In genomic region chr5:139257818-139258217, GRCm38 (mm10) we compare ENCODE assay signal across 19 mouse cellular contexts. TPM values are rescaled to one million over a fixed set of nuclear protein-coding genes. Genes with fewer than 3 reads are reported as not detected.
A peak's percentile ranks its signal among the peaks of the same experiment; 100 is the strongest.
DNase-seq lines count a peak whose midpoint lies in the region; ATAC-seq lines count a peak whose summit lies in the region.
"Had no signal": no experiment of that assay in that cellular context is flagged by ENCODE, and none has a peak within 500 bp of the region (broad histone marks: within the 10 kb centered on the region; RNA-seq: fewer than 3 reads in every experiment).

No protein-coding gene starts in this region.

- H3K4me3 ChIP-seq in heart, embryonic 10.5 days, result no peak overlapping the region
- H3K4me3 ChIP-seq in hindbrain, embryonic 13.5 days, result no peak overlapping the region
- H3K4me3 ChIP-seq in hindbrain, embryonic 14.5 days (replicated peaks; ENCODE audit: low read length), result no peak overlapping the region
- no peak overlapping the region for H3K4me3 ChIP-seq in hindbrain, embryonic 11.5 days (ENCODE audit: low read depth, low read length)
- H3K4me3 ChIP-seq: embryonic facial prominence, embryonic 13.5 days; hindbrain, embryonic 10.5 days; neural tube, embryonic 12.5 days; stomach, embryonic 15.5 days had no signal

- WGBS in heart, embryonic 10.5 days, result 52% methylated on average over 4 of the region's 4 CpGs
- 70% methylated on average over 4 of the region's 4 CpGs for WGBS in hindbrain, embryonic 13.5 days
- WGBS in hindbrain, embryonic 14.5 days, result 68% methylated on average over 4 of the region's 4 CpGs
- 84% methylated on average over 4 of the region's 4 CpGs for WGBS in hindbrain, embryonic 11.5 days

- H3K27me3 ChIP-seq in heart, embryonic 10.5 days (ENCODE audit: insufficient read depth, poor library complexity, severe bottlenecking), result no peaks in the 10 kb centered on the region
- H3K27me3 ChIP-seq in hindbrain, embryonic 13.5 days, result no peaks in the 10 kb centered on the region
- H3K27me3 ChIP-seq in hindbrain, embryonic 14.5 days (ENCODE audit: control insufficient read depth, insufficient read depth, low read length), result no peaks in the 10 kb centered on the region
- H3K27me3 ChIP-seq in hindbrain, embryonic 11.5 days (ENCODE audit: control insufficient read depth, insufficient read depth, low read length), result no peaks in the 10 kb centered on the region
- H3K27me3 ChIP-seq: embryonic facial prominence, embryonic 13.5 days; neural tube, embryonic 12.5 days; stomach, embryonic 15.5 days had no signal

- intact Hi-C loops in heart, postnatal 25 days (cut with DNase I), result no loop called here

- ATAC-seq in hindbrain, embryonic 13.5 days (ENCODE audit: low FRiP score), result no peak
- ATAC-seq in hindbrain, embryonic 14.5 days (ENCODE audit: low FRiP score), result no peak
- no peak for ATAC-seq in hindbrain, embryonic 11.5 days (ENCODE audit: low FRiP score)

- no peak overlapping the region for H3K4me2 ChIP-seq in hindbrain, embryonic 13.5 days
- H3K4me2 ChIP-seq in hindbrain, embryonic 14.5 days (replicated peaks), result no peak overlapping the region
- H3K4me2 ChIP-seq in hindbrain, embryonic 11.5 days (replicated peaks; ENCODE audit: low read depth, low read length), result no peak overlapping the region
- H3K4me2 ChIP-seq: embryonic facial prominence, embryonic 13.5 days; neural tube, embryonic 12.5 days; stomach, embryonic 15.5 days had no signal

- peaks cover 53% of the 10 kb centered on the region for H3K36me3 ChIP-seq in heart, embryonic 10.5 days
- peaks cover 30% of the 10 kb centered on the region for H3K36me3 ChIP-seq in hindbrain, embryonic 13.5 days
- H3K36me3 ChIP-seq in hindbrain, embryonic 14.5 days (replicated peaks; ENCODE audit: control insufficient read depth, insufficient read depth), result peaks cover 33% of the 10 kb centered on the region
- H3K36me3 ChIP-seq in hindbrain, embryonic 11.5 days (ENCODE audit: control insufficient read depth, insufficient read depth, low read length), result no peaks in the 10 kb centered on the region; the same call in 1 of the 2 replicates

- DNase-seq in heart, embryonic 10.5 days (ENCODE audit: low spot score), result no peak
- no peak for DNase-seq in heart, postnatal 25 days (ENCODE audit: low spot score)
- DNase-seq in hindbrain, embryonic 14.5 days (ENCODE audit: low spot score), result no peak
- peak; percentile 35 for DNase-seq in ovary, adult 18-20 months (ENCODE audit: low spot score)
- DNase-seq in ovary, postnatal 14 days (ENCODE audit: low spot score), result no peak
- peak; percentile 70 for DNase-seq in testis, postnatal 14 days (ENCODE audit: low spot score)
- DNase-seq in hindbrain, embryonic 11.5 days (ENCODE audit: low spot score), result no peak
- DNase-seq: B cell, adult 2 months; cerebellum, adult 9-11 months; gastrocnemius, postnatal 14 days; liver; lung, adult 2 months; right cerebral cortex, postnatal 14 days; thymus, postnatal 14 days had no signal

- no peak overlapping the region for H3K9ac ChIP-seq in hindbrain, embryonic 13.5 days
- no peak overlapping the region for H3K9ac ChIP-seq in hindbrain, embryonic 14.5 days
- H3K9ac ChIP-seq in hindbrain, embryonic 11.5 days (ENCODE audit: low read depth, low read length), result no peak overlapping the region
- H3K9ac ChIP-seq: embryonic facial prominence, embryonic 13.5 days; neural tube, embryonic 12.5 days; stomach, embryonic 15.5 days had no signal

- H3K4me1 ChIP-seq in heart, embryonic 10.5 days, result peaks cover 63% of the 10 kb centered on the region
- H3K4me1 ChIP-seq in hindbrain, embryonic 13.5 days (replicated peaks), result peaks cover 43% of the 10 kb centered on the region
- peaks cover 17% of the 10 kb centered on the region for H3K4me1 ChIP-seq in hindbrain, embryonic 14.5 days (replicated peaks; ENCODE audit: control insufficient read depth, insufficient read depth, low read length)
- H3K4me1 ChIP-seq in hindbrain, embryonic 11.5 days (replicated peaks; ENCODE audit: control insufficient read depth, insufficient read depth, low read length), result peaks cover 3% of the 10 kb centered on the region; the same call in 1 of the 2 replicates

- H3K9me3 ChIP-seq in heart, embryonic 10.5 days, result no peaks in the 10 kb centered on the region
- H3K9me3 ChIP-seq in hindbrain, embryonic 13.5 days, result no peaks in the 10 kb centered on the region
- no peaks in the 10 kb centered on the region for H3K9me3 ChIP-seq in hindbrain, embryonic 14.5 days (ENCODE audit: control insufficient read depth, low read length)
- no peaks in the 10 kb centered on the region for H3K9me3 ChIP-seq in hindbrain, embryonic 11.5 days (ENCODE audit: control insufficient read depth, low read length)
- H3K9me3 ChIP-seq: embryonic facial prominence, embryonic 13.5 days; hindbrain, embryonic 10.5 days; neural tube, embryonic 12.5 days; stomach, embryonic 15.5 days had no signal

- peak overlapping the region; percentile 76; the same call in 1 of the 2 replicates for H3K27ac ChIP-seq in heart, embryonic 10.5 days
- H3K27ac ChIP-seq in hindbrain, embryonic 13.5 days, result 0 out of 2 replicates have a peak overlapping the region, but pooled peaks have one; percentile 12
- H3K27ac ChIP-seq in hindbrain, embryonic 14.5 days, result no peak overlapping the region
- H3K27ac ChIP-seq in hindbrain, embryonic 11.5 days (ENCODE audit: low read depth, low read length), result no peak overlapping the region
- H3K27ac ChIP-seq: embryonic facial prominence, embryonic 13.5 days; hindbrain, embryonic 10.5 days; neural tube, embryonic 12.5 days; stomach, embryonic 15.5 days had no signal

RNA-seq across cellular contexts. Expression of gene Get4, which starts 5.7 kb away (rescaled TPM):
- polyA plus RNA-seq in heart, embryonic 10.5 days (2016; fragmentation: Nextera tagmentation; extraction: Ambion mirVana), result 193 and 205 TPM in 2 replicates
- total RNA-seq in heart, postnatal 25 days (2021), result 10 to 100 TPM; 40.9 to 45.2 TPM
- 113 TPM in 2 replicates for polyA plus RNA-seq in hindbrain, embryonic 13.5 days (2015; fragmentation: Nextera tagmentation; extraction: Ambion mirVana)
- 109 and 116 TPM in 2 replicates for polyA plus RNA-seq in hindbrain, embryonic 14.5 days (2014; fragmentation: Nextera tagmentation; extraction: Ambion mirVana)
- 112 and 121 TPM in 2 replicates for polyA plus RNA-seq in hindbrain, embryonic 11.5 days (2014; fragmentation: Nextera tagmentation; extraction: Ambion mirVana)

RNA-seq across cellular contexts. Expression of gene Sun1, which starts 57.4 kb away (rescaled TPM):
- polyA plus RNA-seq in heart, embryonic 10.5 days (2016; fragmentation: Nextera tagmentation; extraction: Ambion mirVana), result 40.3 and 43.8 TPM in 2 replicates
- total RNA-seq in heart, postnatal 25 days (2021), result 10 to 100 TPM; 42.4 to 53.7 TPM
- 43.6 and 44.7 TPM in 2 replicates for polyA plus RNA-seq in hindbrain, embryonic 13.5 days (2015; fragmentation: Nextera tagmentation; extraction: Ambion mirVana)
- polyA plus RNA-seq in hindbrain, embryonic 14.5 days (2014; fragmentation: Nextera tagmentation; extraction: Ambion mirVana), result 44.1 and 44.7 TPM in 2 replicates
- polyA plus RNA-seq in hindbrain, embryonic 11.5 days (2014; fragmentation: Nextera tagmentation; extraction: Ambion mirVana), result 38.4 and 43.8 TPM in 2 replicates

Comparison
In these comparisons a context has a peak if more than half of its experiments do, and no peak if none do; other contexts are left out.
1. DNase-seq: peak in ovary, adult 18-20 months (single experiment) and testis, postnatal 14 days (single experiment); none in heart, embryonic 10.5 days (single experiment), heart, postnatal 25 days (single experiment), hindbrain, embryonic 14.5 days (single experiment), ovary, postnatal 14 days (single experiment) and hindbrain, embryonic 11.5 days (single experiment).
2. H3K27ac ChIP-seq: peak in heart, embryonic 10.5 days (single experiment) and hindbrain, embryonic 13.5 days (single experiment); none in hindbrain, embryonic 14.5 days (single experiment) and hindbrain, embryonic 11.5 days (single experiment).